Mouse (Mus musculus): ENCODE data around the gene Cnpy2.
"Not testable (repeated sequence)": the region's sequence is repeated elsewhere in the genome, so short reads cannot be mapped to it uniquely, and the experiment has no call there.

Gene Cnpy2

DNA sequence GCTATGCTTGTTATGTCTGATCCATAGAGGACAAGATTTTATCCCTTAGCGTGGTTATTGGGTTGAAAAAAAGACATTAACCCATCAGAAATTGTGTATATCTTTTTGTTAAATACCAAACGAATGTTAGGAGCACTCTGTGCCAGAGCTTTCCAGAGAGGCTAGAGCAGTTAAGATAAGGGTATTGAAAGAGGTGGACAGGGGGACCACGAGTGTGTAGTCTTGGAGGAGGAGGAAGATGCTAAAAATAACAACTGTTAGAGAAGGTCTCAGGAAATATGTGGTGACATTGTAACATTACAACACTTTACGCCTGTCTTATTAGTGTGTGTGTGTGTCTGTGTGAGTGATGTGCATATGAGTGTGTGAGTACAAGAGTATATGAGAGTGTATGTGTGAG lies 11.4 kb upstream of the Cnpy2 start:
- DNase-seq (ENCODE audit: low spot score in 2 of 2): no peak

DNA sequence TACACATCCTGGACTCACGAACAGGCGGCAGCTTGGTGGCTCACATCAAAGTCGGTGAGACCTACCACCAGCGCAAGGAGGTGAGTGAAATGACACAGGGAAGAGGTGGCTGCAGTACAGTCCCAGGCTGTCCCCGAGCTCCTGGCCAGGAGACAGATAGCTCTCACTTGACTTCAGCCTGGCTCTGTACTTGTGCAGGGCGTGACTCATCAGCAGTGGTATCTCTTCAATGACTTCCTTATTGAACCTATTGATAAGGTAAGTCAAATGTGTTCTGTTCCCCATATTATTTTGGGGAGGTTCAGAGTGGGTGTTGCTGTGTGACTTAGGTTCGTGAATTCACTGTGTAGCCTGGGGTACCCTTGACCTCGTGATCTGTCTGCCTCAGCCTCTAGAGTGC lies 6.7 kb upstream of the Cnpy2 start:
- no peak for DNase-seq (ENCODE audit: low spot score in 2 of 2)

DNA sequence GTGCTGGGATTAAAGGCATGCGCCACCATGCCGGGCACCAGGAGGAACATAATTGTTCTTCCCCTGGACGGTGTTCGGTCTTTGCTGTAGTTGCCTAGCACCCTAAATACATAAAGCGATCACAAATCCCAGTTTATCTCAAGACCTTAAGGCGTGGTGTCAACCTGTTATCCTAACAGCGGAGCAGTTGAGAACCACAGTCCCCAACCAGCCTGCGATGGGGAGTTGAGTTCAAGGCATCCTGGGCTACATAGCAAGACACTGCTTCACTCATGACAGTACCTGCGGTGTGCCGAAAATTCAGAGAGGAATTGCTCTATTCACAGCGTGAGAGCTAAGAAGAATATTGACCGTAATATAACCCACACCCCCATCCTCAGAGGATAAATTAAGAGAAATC lies 618 bp upstream of the Cnpy2 start:
- no peak for DNase-seq (ENCODE audit: low spot score in 2 of 2)

DNA sequence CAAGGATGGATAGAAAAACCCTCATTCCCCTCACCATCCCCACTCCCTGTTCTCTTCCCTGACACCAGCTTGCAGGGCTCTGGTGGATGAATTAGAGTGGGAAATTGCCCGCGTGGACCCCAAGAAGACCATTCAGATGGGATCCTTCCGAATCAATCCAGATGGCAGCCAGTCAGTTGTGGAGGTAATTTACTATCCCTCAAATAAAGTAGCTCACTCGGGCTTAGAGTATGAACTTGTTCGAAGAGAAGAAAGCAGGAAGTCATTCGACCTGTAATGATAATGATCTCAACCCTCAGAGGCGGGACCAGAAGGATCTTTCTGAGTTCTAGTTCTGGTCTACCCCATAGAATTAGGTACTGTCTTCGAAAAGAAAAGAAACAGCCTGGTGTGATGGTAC lies 1.3 kb downstream of the Cnpy2 start:
- no peak for DNase-seq (ENCODE audit: low spot score in 2 of 2)

DNA sequence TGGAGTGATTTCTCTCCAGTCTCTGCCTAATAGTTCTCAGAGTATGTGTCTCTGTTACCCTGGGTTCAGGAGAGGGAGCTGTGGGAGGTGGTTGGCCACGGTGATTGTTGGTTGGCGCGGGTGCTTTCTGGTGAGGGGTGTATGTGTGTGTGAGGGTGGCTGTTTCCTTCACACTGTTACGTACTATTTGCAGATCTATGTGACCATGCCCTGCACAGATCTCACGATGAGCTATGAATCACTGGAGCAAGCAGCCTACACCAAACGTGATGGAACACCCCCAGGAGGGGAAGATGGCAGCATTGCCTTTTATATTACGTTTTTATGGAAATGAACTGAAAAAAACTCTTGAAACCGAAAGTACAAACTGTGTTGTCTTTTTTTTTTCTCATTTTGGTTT lies 4.6 kb downstream of the Cnpy2 start:
- no peak for DNase-seq (ENCODE audit: low spot score in 2 of 2)

DNA sequence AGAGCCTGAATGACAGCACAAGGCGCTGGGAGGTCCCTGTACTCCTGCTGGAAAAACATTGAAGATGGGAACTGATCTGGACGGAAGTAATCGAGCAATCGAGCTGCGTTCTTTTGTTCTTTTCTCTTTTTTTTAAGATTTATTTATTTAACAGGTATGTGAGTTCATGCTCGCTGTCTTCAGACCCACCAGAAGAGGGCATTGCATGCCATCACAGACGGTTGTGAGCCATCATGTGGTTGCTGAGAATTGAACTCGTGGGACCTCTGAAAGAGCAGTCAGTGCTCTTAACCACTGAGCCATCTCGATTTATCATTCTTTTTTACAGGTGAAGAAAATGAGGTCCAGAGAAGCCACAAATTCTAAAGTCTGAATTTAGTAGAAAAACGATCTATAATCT lies 5.4 kb downstream of the Cnpy2 start:
- DNase-seq (ENCODE audit: low spot score in 2 of 2): no peak

DNA sequence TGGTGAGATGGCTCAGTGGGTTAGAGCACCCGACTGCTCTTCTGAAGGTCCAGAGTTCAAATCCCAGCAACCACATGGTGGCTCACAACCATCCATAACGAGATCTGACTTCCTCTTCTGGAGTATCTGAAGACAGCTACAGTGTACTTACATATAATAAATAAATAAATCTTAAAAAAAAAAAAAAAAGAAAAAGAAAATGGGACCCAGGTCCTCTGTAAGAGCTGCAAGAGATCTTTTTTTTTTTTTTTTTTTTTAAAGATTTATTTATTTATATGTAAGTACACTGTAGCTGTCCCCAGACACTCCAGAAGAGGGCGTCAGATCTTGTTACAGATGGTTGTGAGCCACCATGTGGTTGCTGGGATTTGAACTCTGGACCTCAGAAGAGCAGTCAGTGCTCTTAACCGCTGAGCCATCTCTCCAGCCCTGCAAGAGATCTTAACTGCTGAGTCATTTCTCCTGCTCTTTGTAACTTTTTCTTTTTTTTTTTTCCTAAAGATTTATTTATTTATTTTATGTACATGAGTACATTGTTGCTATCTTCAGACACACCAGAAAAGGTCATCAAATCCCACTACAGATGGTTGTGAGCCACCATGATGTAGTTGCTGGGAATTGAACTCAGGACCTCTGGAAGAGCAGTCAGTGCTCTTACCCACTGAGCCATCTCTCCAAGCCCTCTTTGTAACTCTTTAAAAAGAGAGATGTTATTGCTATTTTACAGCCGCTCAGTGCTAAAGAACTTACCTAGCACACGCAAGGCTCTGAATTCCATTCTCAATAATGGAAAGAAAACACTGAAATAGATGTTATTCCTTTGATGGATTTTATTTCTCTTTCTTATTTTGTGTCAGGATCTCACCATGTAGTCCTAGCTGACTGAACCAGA lies 10.3 kb downstream of the Cnpy2 start:
- not testable (repeated sequence) for DNase-seq (ENCODE audit: low spot score in 2 of 2)

DNA sequence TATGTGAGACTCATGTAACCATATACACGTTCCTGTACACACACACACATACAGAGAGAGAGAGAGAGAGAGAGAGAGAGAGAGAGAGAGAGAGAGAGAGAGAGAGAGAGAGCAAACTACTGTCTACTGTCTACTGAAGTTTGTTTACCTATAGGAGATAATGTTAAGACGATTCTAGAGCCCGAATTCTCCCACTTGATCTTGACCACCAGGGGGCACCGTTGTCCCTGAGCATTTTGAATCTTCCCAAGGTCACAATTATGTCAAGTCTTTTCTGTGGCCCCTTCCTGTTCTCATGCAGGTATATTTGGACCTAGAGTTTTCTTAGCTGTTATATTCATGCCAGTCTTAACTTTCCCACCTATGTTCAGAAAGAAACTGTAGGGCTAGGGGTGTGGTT lies 13.3 kb downstream of the Cnpy2 start:
- DNase-seq (ENCODE audit: low spot score in 2 of 2): peak in 1 of 2 experiments; percentile 64

DNA sequence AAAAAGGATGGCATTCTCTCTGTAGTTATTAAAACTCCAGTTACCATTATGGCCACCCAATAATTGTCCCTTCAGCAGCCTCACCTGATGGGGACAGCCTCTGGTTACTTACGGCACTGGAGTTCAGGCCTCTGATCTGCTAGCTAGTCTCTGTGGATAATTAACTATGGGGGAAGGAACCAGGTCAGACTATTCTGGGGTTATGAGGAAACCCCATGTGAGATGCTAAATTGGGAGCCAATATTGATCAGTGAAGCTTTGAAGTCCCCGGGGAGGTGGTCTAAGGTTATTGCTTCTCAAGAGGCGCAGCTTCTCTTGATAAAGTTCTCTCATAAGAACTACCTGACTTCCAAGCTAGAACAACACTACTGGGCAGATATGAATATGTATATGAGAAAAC lies 13.9 kb downstream of the Cnpy2 start:
- no peak for DNase-seq (ENCODE audit: low spot score in 2 of 2)

DNA sequence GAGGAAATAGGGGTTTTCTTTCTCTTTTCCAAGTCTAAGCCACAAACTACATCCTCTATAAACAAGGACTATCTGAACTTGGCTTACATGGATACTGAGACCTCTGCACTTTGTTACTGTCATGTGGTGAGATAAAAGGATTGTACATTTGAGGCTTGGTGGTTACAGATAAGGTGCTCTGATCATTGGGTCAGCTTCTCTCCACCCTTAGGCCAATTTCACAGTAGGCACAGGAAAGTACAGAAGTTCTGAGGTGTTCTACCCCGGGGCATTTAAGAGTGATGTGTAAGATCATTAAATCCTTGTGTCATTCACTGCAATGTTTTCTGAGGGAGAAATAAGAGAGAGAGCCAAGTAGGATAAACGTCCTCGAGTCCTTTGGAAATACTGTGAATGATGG lies 14.3 kb downstream of the Cnpy2 start:
- DNase-seq (ENCODE audit: low spot score in 2 of 2): no peak

DNA sequence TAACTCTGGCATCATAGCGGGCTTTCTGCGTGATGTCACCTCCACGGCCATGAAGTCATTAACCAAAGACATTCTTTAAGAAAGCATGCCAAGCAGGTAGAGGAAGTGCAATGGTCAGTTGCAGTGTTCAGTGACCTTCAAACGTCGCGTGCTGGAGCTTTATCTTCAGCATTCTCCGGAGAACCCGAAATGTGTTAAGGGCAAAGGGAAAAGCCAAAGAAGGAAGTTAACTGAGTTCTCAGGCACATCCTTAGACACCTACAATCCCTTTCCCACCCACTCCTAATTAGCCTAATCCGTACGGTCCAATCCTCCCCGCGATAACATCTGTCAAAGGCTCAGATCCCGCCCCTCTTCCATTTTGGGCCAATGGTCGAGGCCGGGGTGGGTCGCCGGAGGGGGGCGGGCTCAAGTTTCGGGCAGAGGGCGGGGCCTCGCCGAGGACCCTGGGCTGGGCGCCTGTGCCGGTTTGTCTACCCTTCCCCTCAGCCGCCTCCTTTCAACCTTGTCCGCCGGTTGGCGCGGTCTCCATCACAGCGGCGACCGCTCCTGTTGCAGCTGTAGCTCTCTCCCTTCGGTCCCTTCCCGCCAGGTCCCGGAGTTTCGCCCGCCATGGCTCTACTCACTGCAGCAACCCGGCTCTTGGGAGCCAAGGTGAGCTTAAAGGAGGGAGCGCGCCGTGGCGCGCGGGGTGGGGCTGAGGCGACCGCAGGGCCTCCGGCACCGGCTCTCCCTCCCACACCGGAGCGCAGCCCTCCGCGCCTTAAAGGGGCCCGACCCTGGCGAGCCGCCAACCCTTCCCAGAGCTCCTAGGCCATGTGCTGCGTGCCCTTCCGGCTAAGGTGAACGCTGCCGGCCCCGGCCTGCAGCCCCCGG lies 15.3 kb downstream of the Cnpy2 start, which contains the start of gene Cs:
Cs (plus strand) TSS at position 429 of the 876 bp plus-strand sequence.
- DNase-seq (ENCODE audit: low spot score in 2 of 2): peak; percentile 94 to 97

DNA sequence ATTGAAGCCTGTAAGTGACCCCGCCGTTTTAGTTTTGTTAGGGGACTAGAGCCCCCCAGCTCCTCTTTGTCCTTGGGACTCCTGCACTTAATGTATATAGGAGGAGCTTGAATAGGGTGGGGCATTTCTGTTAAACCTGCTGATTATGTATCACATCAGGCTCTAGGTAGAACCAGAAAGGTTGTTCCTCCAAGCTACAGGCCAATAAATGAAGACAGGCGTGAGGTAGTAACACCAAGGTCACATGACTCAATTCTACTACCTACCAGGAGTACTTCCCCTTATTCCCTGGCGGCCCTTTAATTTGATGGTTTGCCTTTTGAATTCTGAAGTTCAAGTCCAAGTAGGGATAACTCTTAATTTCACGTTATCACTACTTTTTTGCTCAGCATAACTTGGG lies 16.2 kb downstream of the Cnpy2 start:
- no peak for DNase-seq (ENCODE audit: low spot score in 2 of 2)

DNA sequence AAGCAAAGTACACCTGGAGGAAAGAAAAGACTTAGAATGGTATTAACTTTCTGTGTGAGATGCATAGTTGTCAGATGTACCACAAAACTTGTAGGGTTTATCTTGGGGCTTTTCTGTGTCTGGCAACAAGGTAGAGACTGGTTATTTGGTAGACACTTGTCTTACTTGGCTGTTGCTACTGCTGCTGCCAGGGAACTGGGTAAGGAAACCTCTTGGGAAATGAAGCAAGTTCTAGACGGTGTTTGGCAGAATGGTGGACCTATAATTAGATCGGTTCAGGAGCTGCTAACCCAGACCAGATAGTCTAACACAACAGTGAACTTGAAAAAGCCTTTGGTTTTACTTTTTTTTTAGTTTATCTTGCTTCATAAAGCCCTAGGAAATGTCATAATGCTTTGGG lies 16.7 kb downstream of the Cnpy2 start:
- DNase-seq (ENCODE audit: low spot score in 2 of 2): no peak

DNA sequence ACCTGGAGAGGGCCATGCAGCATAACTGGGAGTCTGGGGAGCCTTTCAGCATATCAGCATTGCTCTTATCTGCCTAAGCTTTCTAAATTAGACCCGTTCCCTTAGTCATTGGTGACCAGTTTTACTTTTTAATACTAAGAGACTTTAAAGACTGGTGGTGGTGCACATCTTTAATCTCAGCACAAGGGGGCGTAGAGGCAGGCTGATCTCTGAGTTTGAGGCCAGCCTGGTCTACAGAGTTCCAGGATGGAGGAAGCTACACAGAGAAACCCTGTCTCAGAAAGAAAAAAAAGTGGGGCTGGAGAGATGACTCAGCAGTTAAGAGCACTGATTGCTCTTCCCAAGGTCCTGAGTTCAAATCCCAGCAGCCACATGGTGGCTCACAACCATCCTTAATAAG lies 18.0 kb downstream of the Cnpy2 start:
- DNase-seq (ENCODE audit: low spot score in 2 of 2): no peak

DNA sequence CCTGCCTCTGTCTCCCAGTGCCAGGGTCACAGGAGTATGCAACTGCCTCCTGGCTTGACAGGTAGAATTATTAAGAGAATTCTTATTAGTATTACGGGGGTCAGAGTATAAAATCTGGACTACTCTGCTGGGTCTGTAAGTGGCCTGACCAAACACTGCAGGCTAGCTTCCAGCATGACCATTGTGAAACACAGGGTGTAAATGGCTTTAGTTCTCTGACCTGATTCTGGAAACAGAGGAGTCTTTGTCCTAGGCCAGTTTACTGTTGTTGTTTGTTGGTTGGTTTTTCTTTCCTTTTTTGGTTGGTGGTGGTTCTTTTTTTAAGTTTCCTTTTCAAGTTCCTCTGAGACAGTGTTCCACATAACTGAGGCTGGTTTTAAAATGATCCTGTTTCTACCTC lies 21.2 kb downstream of the Cnpy2 start:
- DNase-seq (ENCODE audit: low spot score in 2 of 2): no peak

DNA sequence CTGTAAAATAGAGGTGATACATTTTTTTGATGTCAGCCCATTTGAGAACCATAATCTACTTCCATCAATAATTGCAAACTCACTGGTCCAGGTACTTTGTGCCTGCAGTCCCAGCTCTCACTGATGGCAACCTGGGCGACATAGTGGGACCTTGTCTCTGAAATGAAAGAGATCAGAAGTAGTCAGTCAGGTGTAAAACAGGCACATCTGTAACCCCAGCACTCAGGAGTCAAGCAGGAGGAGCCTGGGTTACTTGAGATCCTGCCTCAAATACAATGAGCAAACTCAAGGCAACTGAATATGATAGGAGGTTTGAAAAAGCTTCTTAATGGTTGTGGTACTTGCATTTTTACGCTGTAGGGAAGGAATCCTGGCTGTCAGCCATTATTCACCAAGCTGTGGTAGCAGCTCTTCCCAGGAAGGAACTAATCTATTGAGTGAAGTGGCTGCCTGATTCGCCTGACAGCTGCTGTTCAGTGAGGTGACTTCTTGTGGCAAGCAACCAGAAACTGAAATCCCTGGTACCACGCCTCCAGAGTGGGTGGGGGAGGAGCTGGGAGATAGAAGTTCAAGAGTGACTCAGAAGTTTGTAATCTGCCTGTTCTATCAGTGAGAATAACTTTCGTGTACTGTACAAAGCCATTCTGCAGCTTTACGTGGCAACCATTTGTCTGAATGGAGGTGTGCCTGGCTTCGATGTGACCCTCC lies 22.5 kb downstream of the Cnpy2 start:
- DNase-seq (ENCODE audit: low spot score in 2 of 2): peak in 1 of 2 experiments; percentile 27

DNA sequence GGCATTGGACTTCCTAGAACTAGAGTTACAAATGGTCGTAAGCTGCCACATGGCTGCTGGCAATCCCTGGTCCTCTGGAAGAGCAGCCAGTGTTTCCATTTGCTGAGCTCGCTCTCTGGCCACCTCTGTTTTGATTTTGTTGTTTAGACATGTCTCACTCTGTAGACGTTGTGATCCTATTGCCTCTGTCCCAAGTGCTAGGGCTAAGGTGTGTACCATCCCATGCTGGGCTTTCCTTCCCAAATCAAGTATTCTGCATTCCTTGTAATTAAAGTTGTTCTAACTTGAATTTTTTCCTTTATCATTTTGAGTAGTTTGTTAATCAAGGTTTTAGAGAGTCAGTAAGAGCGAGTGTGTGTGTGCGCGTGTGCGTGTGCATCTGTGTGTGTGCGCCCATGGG lies 25.3 kb downstream of the Cnpy2 start:
- DNase-seq (ENCODE audit: low spot score in 2 of 2): no peak

DNA sequence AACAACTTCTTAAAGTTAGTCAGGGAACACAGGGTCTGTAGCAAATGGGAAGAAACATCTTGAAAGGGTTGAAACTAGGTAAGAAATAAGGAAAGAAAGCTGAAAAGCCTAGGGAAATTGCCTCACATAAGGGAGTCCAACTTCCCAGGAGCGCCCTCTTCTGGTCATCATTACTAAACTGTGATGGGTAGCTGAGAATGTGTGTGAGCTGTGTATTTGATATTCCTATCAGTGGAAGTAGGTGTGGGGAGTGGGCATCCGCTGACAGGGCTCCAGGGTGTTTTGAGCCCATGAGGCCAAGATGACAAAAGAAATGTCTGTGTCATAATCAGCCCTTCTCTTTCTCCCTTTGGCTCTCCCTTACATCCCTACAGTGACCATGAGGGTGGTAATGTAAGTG lies 36.5 kb downstream of the Cnpy2 start:
- peak in 1 of 2 experiments; percentile 45 for DNase-seq (ENCODE audit: low spot score in 2 of 2)

DNA sequence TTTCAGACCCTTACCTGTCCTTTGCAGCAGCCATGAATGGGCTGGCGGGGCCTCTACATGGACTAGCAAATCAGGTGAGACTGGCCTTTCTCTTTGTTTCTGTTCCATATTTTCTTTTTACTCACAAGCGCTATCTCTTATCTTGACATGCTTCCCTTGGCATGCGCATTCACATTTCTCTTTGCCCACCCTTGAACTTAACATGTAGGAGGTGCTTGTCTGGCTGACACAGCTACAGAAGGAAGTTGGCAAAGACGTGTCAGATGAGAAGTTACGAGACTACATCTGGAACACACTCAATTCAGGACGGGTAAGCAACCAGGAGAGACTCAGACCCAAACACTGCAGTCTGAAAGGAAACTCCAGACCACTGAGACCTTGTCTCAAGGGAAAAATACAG lies 37.0 kb downstream of the Cnpy2 start:
- DNase-seq (ENCODE audit: low spot score in 2 of 2): no peak

DNA sequence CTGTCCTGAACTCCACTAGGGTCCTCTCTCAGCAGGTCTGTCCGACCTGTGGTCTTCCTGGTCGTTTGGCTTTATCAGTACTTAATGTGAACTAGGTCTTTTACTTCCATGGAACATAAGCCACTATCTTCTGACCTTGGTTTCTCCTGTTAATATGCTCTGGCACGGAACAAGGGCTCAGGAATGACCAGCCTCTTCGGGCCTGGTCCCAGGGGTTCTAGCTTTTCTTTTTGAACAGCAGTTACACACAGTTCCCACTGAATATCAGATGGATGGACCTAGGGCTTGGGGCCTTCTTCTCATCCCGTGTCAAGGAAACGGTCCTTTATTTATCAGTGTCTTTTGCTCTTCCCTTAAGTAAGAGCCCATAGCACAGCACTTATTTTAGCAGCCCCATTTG lies 39.6 kb downstream of the Cnpy2 start:
- no peak for DNase-seq (ENCODE audit: low spot score in 2 of 2)

DNA sequence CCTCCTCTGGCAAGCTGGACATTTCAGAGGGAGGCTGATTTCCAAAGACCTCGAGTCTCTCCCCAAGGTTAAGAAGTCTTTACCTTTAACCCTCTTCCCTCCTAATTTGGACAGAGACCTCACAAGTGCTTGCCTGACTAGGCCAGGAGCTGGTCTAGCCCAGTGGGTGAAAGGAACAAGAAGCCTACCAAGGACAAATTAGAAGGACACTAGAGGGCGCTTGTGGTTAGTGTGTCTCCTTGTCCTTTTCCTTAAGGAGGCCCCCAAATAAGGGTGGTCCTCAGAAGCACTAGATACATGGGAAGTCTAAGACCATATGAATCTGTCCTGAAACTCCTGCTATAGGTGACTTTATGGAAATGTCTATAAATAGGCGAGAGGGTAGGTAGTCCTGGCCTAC lies 40.3 kb downstream of the Cnpy2 start:
- DNase-seq (ENCODE audit: low spot score in 2 of 2): no peak

DNA sequence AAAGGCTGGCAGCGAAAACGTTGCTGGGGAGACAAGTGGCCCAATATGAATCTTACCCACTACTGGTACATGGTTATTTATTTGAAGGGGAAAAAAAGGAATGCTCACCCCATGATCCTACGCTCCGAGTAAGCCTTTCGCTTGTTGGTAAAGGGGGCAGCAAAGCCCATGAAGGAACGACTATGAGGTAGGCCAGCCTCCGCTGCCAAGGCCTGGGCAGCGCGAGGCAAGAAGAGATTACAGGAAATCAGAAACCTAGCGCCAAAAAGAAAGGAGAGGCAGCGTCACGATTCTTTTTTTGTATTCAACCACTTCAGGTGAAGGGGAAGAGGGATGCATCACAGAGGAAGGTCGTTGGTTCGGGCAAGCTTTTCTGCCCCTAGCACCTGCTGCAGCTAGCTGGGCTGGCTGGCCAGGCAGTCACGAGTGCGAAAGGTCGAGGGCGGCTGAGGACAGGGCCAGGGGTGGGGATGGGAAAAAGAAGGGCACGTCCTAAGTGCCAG lies 45.7 kb downstream of the Cnpy2 start:
- DNase-seq (ENCODE audit: low spot score in 2 of 2): no peak
